Mouse (Mus musculus): ENCODE results near the gene Rtbdn. TPM values are rescaled to one million over a fixed set of nuclear protein-coding genes. Genes with fewer than 3 reads are reported as not detected.

Gene Rtbdn
- polyA plus RNA-seq, 1 experiment from 2014 or later: 0.25 TPM

DNA sequence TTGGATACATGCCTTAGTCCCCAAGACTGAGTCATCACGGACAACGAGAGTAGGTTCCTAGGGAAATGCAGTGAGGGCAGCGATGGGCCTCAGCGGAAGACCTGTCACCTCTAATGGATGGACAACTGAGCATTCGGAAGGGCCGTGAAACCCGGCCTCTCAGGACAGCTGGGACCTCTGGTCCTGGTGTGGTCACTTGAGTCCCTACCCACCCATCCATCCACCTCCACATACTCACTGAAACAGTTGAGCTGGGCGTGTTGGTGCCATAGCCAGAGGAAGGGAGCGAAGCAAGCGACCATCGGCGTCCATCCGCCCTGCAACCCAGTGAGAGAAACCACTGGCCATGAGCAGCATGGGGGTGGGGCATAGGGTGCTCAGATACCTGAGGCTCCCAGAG is 16.2 kb upstream of the Rtbdn start:
- peaks cover 32% of the 10 kb centered on the region for H3K27me3 ChIP-seq (ENCODE audit: control insufficient read depth, insufficient read depth, low read length)

GRCm38 (mm10) chr8:84933767-84934559 is 12.8 kb upstream of the Rtbdn start:
- peaks cover 16% of the 10 kb centered on the region for H3K4me1 ChIP-seq (ENCODE audit: control insufficient read depth, insufficient read depth, low read length)
- DNase-seq (ENCODE audit: low spot score) (no peak), ATAC-seq (ENCODE audit: insufficient read depth, low FRiP score, low TSS enrichment) (no peak)
- peaks cover 52% of the 10 kb centered on the region for H3K27me3 ChIP-seq (ENCODE audit: control insufficient read depth, insufficient read depth, low read length)
- no peaks in the 10 kb centered on the region for H3K36me3 ChIP-seq (ENCODE audit: control insufficient read depth, insufficient read depth, low read length)
- H3K27ac ChIP-seq (ENCODE audit: low read depth, low read length): no peak overlapping the region
- no peak overlapping the region for H3K4me3 ChIP-seq (ENCODE audit: low read depth, low read length)
- H3K9me3 ChIP-seq (ENCODE audit: control insufficient read depth, low read length): no peaks in the 10 kb centered on the region
- H3K4me2 ChIP-seq (ENCODE audit: low read depth): peak overlapping the region; percentile 69
- WGBS: 84% methylated on average over 16 of the region's 16 CpGs
- no peak overlapping the region for H3K9ac ChIP-seq (ENCODE audit: low read length)

More for the DNA sequence above, 16.2 kb upstream of the Rtbdn start:
- no peaks in the 10 kb centered on the region for H3K36me3 ChIP-seq (ENCODE audit: control insufficient read depth, insufficient read depth, low read length)
- ATAC-seq (ENCODE audit: insufficient read depth, low FRiP score, low TSS enrichment) (no peak), DNase-seq (ENCODE audit: low spot score) (no peak)
- H3K9ac ChIP-seq (ENCODE audit: low read length): no peak overlapping the region
- 87% methylated on average over 13 of the region's 13 CpGs for WGBS
- no peak overlapping the region for H3K27ac ChIP-seq (ENCODE audit: low read depth, low read length)
- H3K4me1 ChIP-seq (ENCODE audit: control insufficient read depth, insufficient read depth, low read length): peaks cover 10% of the 10 kb centered on the region; the same call in 1 of the 2 replicates
- no peaks in the 10 kb centered on the region for H3K9me3 ChIP-seq (ENCODE audit: control insufficient read depth, low read length)
- H3K4me2 ChIP-seq (ENCODE audit: low read depth): no peak overlapping the region
- H3K4me3 ChIP-seq (ENCODE audit: low read depth, low read length): no peak overlapping the region

DNA sequence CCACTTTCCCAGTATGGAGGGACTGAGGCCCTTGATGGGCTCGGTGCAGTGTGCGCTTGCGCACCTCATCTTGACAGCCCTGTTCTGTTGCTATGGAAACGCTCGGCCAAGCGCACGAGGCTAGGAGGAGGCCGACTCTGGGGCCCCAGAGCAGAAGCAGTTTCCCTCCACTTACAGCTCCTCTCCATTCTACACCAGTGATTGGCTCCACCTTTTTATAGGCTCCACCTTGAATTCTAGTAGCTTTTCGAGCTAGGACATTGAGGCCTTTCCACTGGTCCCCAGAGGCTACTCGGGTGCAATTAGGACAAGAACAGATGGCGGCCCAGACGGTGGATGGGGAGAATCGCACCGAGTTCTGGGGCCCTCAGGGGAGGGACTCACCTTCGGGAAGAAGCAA is 11.9 kb upstream of the Rtbdn start:
- peaks cover 44% of the 10 kb centered on the region for H3K27me3 ChIP-seq (ENCODE audit: control insufficient read depth, insufficient read depth, low read length)
- ATAC-seq (ENCODE audit: insufficient read depth, low FRiP score, low TSS enrichment): peak; percentile 77

GRCm38 (mm10) chr8:84935489-84935888 is 11.3 kb upstream of the Rtbdn start:
- peak overlapping the region; percentile 47 for H3K4me3 ChIP-seq (ENCODE audit: low read depth, low read length)
- 4% methylated on average over 14 of the region's 14 CpGs for WGBS
- H3K9me3 ChIP-seq (ENCODE audit: control insufficient read depth, low read length): no peaks in the 10 kb centered on the region
- peaks cover 16% of the 10 kb centered on the region for H3K4me1 ChIP-seq (ENCODE audit: control insufficient read depth, insufficient read depth, low read length)
- H3K27me3 ChIP-seq (ENCODE audit: control insufficient read depth, insufficient read depth, low read length): peaks cover 39% of the 10 kb centered on the region
- DNase-seq (ENCODE audit: low spot score): peak; percentile 48
- H3K4me2 ChIP-seq (ENCODE audit: low read depth): peak overlapping the region; percentile 69
- peak overlapping the region; percentile 3; the same call in 1 of the 2 replicates for H3K9ac ChIP-seq (ENCODE audit: low read length)
- 0 out of 2 replicates have a peak, but pooled peaks have one; percentile 33 for ATAC-seq (ENCODE audit: insufficient read depth, low FRiP score, low TSS enrichment)
- no peak overlapping the region for H3K27ac ChIP-seq (ENCODE audit: low read depth, low read length)
- no peaks in the 10 kb centered on the region for H3K36me3 ChIP-seq (ENCODE audit: control insufficient read depth, insufficient read depth, low read length)

More for the DNA sequence above, 11.9 kb upstream of the Rtbdn start:
- H3K9me3 ChIP-seq (ENCODE audit: control insufficient read depth, low read length): no peaks in the 10 kb centered on the region
- H3K9ac ChIP-seq (ENCODE audit: low read length): no peak overlapping the region
- no peaks in the 10 kb centered on the region for H3K36me3 ChIP-seq (ENCODE audit: control insufficient read depth, insufficient read depth, low read length)
- peaks cover 16% of the 10 kb centered on the region for H3K4me1 ChIP-seq (ENCODE audit: control insufficient read depth, insufficient read depth, low read length)
- H3K4me2 ChIP-seq (ENCODE audit: low read depth): peak overlapping the region; percentile 69
- H3K27ac ChIP-seq (ENCODE audit: low read depth, low read length): no peak overlapping the region
- peak; percentile 86 for DNase-seq (ENCODE audit: low spot score)
- 0% methylated on average over 15 of the region's 15 CpGs for WGBS
- peak overlapping the region; percentile 47; the same call in 1 of the 2 replicates for H3K4me3 ChIP-seq (ENCODE audit: low read depth, low read length)

DNA sequence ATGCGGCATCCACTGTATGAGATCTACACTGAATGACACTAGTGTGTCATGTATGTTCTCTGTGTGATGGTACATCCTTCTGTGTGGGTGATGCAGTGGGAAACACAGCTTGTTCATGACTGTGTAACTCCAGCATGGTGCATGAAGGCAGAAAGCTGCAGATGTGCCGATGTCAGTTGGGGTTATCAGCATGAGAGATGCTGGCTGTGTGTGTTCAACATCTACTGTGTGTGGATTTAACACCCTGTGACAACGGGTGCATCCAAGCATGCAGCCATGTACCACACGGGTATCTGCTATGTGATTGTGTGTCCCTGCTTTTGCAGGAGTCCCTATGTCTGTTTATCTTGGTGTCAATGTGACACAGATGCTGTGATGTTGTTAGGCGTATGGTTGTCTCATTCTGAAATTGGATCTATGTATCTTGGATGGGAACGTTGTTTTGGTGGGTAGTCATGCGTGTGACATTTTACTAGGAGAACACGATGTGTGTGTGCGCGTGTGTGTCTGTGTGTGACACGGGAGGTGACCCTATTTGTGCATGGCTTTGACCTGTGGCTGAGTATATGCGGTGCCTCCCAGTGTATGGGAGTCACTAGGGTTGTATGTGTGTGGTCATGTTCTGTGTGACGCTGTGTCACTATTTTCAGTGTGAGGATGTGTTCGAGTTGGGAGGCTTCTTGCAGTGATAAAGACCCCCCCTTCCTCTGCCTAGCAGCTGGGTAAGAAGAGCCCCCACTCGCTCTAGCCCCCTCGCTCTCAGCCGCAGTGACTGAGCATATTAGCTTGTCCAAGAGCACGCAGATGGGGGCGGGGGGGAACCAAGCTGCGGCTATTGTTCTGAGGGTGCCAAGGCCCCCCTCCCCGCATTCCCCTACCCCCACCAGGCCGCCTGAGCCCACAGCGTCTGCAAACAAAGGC is 10.5 kb upstream of the Rtbdn start:
- Histone ChIP-seq H3K4me1 (ENCODE audit: control insufficient read depth, insufficient read depth, low read length) (peaks cover 16% of the 10 kb centered on the region), H3K27ac (ENCODE audit: low read depth, low read length) (peak overlapping the region; percentile 49), H3K4me2 (ENCODE audit: low read depth) (peak overlapping the region; percentile 69), H3K36me3 (ENCODE audit: control insufficient read depth, insufficient read depth, low read length) (no peaks in the 10 kb centered on the region), H3K9ac (ENCODE audit: low read length) (peak overlapping the region; percentile 71), H3K4me3 (ENCODE audit: low read depth, low read length) (peak overlapping the region; percentile 47), H3K9me3 (ENCODE audit: control insufficient read depth, low read length) (no peaks in the 10 kb centered on the region), H3K27me3 (ENCODE audit: control insufficient read depth, insufficient read depth, low read length) (peaks cover 35% of the 10 kb centered on the region)
- ATAC-seq (ENCODE audit: insufficient read depth, low FRiP score, low TSS enrichment) (peak; percentile 20), DNase-seq (ENCODE audit: low spot score) (no peak)
- WGBS: 19% methylated on average over 23 of the region's 23 CpGs

DNA sequence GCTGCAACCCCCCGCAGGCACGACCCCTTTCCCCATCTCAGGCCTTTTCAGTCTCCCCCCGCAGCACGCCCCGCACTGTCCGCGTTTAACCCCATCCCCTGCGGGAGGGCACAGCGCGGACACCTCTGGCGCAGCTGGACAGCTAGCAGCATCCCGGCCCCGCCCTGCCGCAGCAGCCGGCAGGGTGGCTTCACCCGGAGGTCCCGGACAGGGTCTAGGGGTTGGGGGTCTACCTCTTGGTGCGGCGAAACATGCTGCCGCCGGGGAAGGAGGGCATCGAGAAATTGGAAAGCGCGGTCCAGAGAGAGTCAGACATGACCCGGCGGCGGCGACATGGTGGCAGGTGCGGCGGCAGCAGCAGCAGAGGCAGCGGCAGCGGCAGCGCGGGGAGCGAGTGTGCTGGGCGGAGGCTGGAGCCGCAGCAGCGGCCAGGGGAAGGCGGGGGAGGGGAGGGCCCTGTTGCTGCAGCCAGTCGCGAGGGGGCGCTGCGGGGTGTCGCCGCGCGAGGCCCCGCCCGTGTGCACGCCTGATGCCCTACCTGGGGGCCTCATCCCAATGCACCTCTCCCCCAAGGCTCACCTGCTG is 9.7 kb upstream of the Rtbdn start, which contains the start of gene Mast1:
Gene Mast1, minus strand, starts transcription at position 398 of the 585 bp plus-strand sequence.
- peak within 1 kb of the TSS; percentile 49; the same call in 1 of the 2 replicates for H3K27ac ChIP-seq (ENCODE audit: low read depth, low read length)
- H3K36me3 ChIP-seq (ENCODE audit: control insufficient read depth, insufficient read depth, low read length): no peaks in the 10 kb centered on the region
- WGBS: 0% methylated on average over 45 of the region's 50 CpGs
- H3K9me3 ChIP-seq (ENCODE audit: control insufficient read depth, low read length): no peaks in the 10 kb centered on the region
- DNase-seq (ENCODE audit: low spot score) (peak; percentile 86), ATAC-seq (ENCODE audit: insufficient read depth, low FRiP score, low TSS enrichment) (peak; percentile 61)
- peaks cover 35% of the 10 kb centered on the region for H3K27me3 ChIP-seq (ENCODE audit: control insufficient read depth, insufficient read depth, low read length)
- peak within 1 kb of the TSS; percentile 71 for H3K9ac ChIP-seq (ENCODE audit: low read length)
- H3K4me2 ChIP-seq (ENCODE audit: low read depth): peak within 1 kb of the TSS; percentile 69
- peaks cover 16% of the 10 kb centered on the region for H3K4me1 ChIP-seq (ENCODE audit: control insufficient read depth, insufficient read depth, low read length)
- peak within 1 kb of the TSS; percentile 47 for H3K4me3 ChIP-seq (ENCODE audit: low read depth, low read length)

GRCm38 (mm10) chr8:84937620-84938485 is 8.9 kb upstream of the Rtbdn start:
- no peaks in the 10 kb centered on the region for H3K36me3 ChIP-seq (ENCODE audit: control insufficient read depth, insufficient read depth, low read length)
- H3K4me1 ChIP-seq (ENCODE audit: control insufficient read depth, insufficient read depth, low read length): peaks cover 16% of the 10 kb centered on the region
- no peak overlapping the region for H3K27ac ChIP-seq (ENCODE audit: low read depth, low read length)
- peaks cover 35% of the 10 kb centered on the region for H3K27me3 ChIP-seq (ENCODE audit: control insufficient read depth, insufficient read depth, low read length)
- H3K9ac ChIP-seq (ENCODE audit: low read length): no peak overlapping the region
- peak overlapping the region; percentile 69 for H3K4me2 ChIP-seq (ENCODE audit: low read depth)
- WGBS: 65% methylated on average over 13 of the region's 13 CpGs
- no peak for DNase-seq (ENCODE audit: low spot score)
- no peak overlapping the region; the same call in 1 of the 2 replicates for H3K4me3 ChIP-seq (ENCODE audit: low read depth, low read length)
- no peak for ATAC-seq (ENCODE audit: insufficient read depth, low FRiP score, low TSS enrichment)
- no peaks in the 10 kb centered on the region for H3K9me3 ChIP-seq (ENCODE audit: control insufficient read depth, low read length)

Data from neural tube, embryonic 11.5 days (tissue).